Mouse (Mus musculus): ENCODE results near the gene Chrdl1. TPM values are rescaled to one million over a fixed set of nuclear protein-coding genes. Genes with fewer than 3 reads are reported as not detected.

Chrdl1 gene
- total RNA-seq, 2 experiments from 2014 or later: 13.9 to 17.6 TPM

DNA sequence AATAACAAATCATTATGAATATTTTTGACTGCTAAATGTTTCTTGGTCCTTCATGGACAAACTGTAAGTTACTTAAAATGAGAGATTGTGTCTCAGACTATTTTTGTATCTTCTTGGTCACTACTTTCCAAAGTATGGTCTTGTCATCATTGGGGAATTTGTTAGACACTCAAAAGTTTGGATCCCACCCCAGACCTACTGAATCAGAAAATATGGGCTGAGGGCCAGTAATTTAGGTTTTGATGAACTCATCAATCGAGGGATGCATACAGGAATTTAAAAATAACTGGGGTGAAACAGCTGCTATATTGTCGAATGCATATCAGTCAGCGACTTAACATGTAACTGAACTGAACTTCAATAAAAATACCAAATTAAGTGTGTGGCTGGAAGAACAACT, 80.9 kb downstream of the Chrdl1 start:
- no peak for TF ChIP-seq CTCF (IDR thresholded peaks at IDR 0.05)
- no peak overlapping the region for H3K27ac ChIP-seq
- no peak for DNase-seq (ENCODE audit: extremely low spot score in 1 of 2, low spot score in 2 of 2)
- no peak overlapping the region for H3K4me3 ChIP-seq
- intact Hi-C loops (cut with DNase I): no loop called here

DNA sequence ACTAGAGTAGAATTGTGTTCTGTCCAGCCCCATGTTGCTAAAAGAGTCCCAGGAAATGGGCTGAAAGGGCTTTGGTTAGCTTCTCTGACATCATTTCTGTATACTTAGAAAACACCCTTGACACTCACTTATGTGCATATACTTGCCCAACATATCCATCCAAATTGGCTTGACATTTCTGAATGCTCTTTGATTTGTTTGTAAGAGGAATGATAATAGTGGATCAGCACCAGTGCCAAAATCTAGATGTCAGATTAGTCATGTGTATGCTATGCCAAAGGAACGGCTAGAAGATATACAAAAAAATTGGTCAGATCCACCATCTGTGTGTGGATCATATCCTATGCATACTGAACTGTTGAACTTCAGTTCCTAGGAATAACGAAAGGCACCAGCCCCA, 99.3 kb downstream of the Chrdl1 start:
- no peak for TF ChIP-seq CTCF (IDR thresholded peaks at IDR 0.05)
- intact Hi-C loops (cut with DNase I): no loop called here
- DNase-seq (ENCODE audit: extremely low spot score in 1 of 2, low spot score in 2 of 2): no peak
- no peak overlapping the region for H3K4me3 ChIP-seq
- H3K27ac ChIP-seq: no peak overlapping the region

DNA sequence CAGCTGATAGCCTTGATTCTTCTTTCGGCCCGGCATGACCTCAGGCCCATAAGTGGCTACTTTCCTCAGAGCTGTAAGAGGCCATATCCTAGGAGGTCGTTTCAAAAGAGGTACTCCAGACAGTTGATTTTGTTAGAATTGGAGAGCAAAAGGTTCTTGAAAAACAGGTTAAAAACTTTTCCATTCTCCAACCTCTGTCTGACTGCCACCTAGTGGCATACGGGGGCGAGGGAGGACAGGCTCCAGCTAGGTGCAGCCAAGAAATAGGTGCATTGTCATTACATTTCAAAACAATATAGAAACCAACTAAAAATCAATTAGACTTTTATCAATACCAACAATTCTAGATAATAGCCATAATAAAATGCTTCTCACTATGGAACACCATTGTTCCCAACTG, 118.9 kb downstream of the Chrdl1 start:
- intact Hi-C loops (cut with DNase I): loop anchor here (5.0 kb wide), 1 partner anchor 178 kb away; the partner anchor contains the start of gene Rtl9
- DNase-seq (ENCODE audit: extremely low spot score in 1 of 2, low spot score in 2 of 2): no peak
- no peak overlapping the region for H3K4me3 ChIP-seq
- TF ChIP-seq CTCF (IDR thresholded peaks at IDR 0.05): peak; percentile 53
- no peak overlapping the region for H3K27ac ChIP-seq

DNA sequence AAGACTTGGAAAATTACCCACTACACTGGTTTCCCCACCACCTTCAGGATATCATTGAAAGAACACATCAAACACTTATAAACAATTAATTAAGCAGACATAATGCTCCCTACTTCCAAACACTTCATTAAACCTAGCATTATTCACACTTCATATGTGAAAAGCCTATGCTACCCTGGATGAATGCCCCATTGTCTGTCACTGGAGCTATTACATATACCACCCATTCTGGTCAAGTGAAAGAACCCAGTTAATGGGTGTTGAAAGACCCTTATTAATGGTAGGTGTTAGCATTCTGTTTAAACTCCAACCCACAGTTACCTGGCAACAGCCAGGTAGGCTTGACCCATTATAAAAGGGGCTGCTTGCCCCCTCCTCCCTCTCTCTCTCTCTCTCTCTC, 143.4 kb downstream of the Chrdl1 start:
- H3K4me3 ChIP-seq: no peak overlapping the region
- no peak for TF ChIP-seq CTCF (IDR thresholded peaks at IDR 0.05)

More for the DNA sequence above, 143.4 kb downstream of the Chrdl1 start:
- H3K27ac ChIP-seq: no peak overlapping the region
- no peak for DNase-seq (ENCODE audit: extremely low spot score in 1 of 2, low spot score in 2 of 2)
- intact Hi-C loops (cut with DNase I): no loop called here

Other genes with a start within 250 kb of the Chrdl1 start
- gene Pak3, start 124.3 kb upstream of the Chrdl1 start, total RNA-seq (2021): 100 to 1,000 TPM; 130 to 133 TPM

All from left cerebral cortex, adult 2 months (tissue).